In genomic region chr1:87180896-87181295, GRCm38 (mm10) we compare ENCODE assay signal across 18 mouse cellular contexts. TPM values are rescaled to one million over a fixed set of nuclear protein-coding genes. Genes with fewer than 3 reads are reported as not detected.
DNase-seq lines count a peak whose midpoint lies in the region.
"Had no signal": no experiment of that assay in that cellular context is flagged by ENCODE, and none has a peak within 500 bp of the region (broad histone marks: within the 10 kb centered on the region; RNA-seq: fewer than 3 reads in every experiment).

No protein-coding gene starts in this region.

- no peaks in the 10 kb centered on the region for H3K36me3 ChIP-seq in embryonic facial prominence, embryonic 10.5 days (replicated peaks)
- H3K36me3 ChIP-seq: intestine, embryonic 15.5 days; midbrain, embryonic 10.5 days had no signal

- no peak overlapping the region for H3K4me3 ChIP-seq in embryonic facial prominence, embryonic 10.5 days
- H3K4me3 ChIP-seq: intestine, embryonic 15.5 days; left cerebral cortex, adult 2 months; midbrain, embryonic 10.5 days had no signal

- H3K4me1 ChIP-seq in embryonic facial prominence, embryonic 10.5 days, result peaks cover 31% of the 10 kb centered on the region

- DNase-seq in right cerebral cortex, adult 18-20 months, result peak; percentile 37
- no peak for DNase-seq in right cerebral cortex, postnatal 25 days
- DNase-seq in adrenal gland, adult 8-10 months, result peak; percentile 61
- peak; percentile 87 for DNase-seq in fibroblast of lung, adult 2 months (ENCODE audit: low read depth)
- DNase-seq in layer of hippocampus, adult 18-20 months (ENCODE audit: low spot score in 2 of 2), result no peak
- no peak for DNase-seq in frontal cortex, postnatal 14 days (ENCODE audit: low spot score in 2 of 2)
- no peak for DNase-seq in spleen, postnatal 10 days (ENCODE audit: low spot score in 2 of 2)
- DNase-seq in embryonic facial prominence, embryonic 10.5 days (ENCODE audit: low spot score), result no peak
- DNase-seq: cerebellum, adult 11 months; heart, postnatal 36 days; kidney, postnatal 25 days; lung, embryonic 14.5 days; thymus, adult 18-20 months had no signal

- H3K27ac ChIP-seq in embryonic facial prominence, embryonic 10.5 days (replicated peaks), result no peak overlapping the region
- H3K27ac ChIP-seq: intestine, embryonic 15.5 days; left cerebral cortex, adult 2 months; midbrain, embryonic 10.5 days had no signal

- no peaks in the 10 kb centered on the region for H3K9me3 ChIP-seq in embryonic facial prominence, embryonic 10.5 days
- H3K9me3 ChIP-seq: intestine, embryonic 15.5 days; midbrain, embryonic 10.5 days had no signal

- H3K27me3 ChIP-seq in embryonic facial prominence, embryonic 10.5 days (replicated peaks; ENCODE audit: low read depth, poor library complexity, severe bottlenecking), result peaks cover 82% of the 10 kb centered on the region

- 52% methylated on average over 5 of the region's 5 CpGs for WGBS in embryonic facial prominence, embryonic 10.5 days

RNA-seq across cellular contexts. Expression of gene Prss56, which starts 2.2 kb away (rescaled TPM):
- not detected for total RNA-seq in adrenal gland, adult 8-10 months (2022)
- under 1 TPM in 1 of 2 experiments, not detected in 1; 0.15 TPM for total RNA-seq in layer of hippocampus, adult 18-20 months (2021)
- polyA plus RNA-seq in embryonic facial prominence, embryonic 10.5 days (2016; fragmentation: Nextera tagmentation; extraction: Ambion mirVana), result 0.71 and 0.94 TPM in 2 replicates
- total RNA-seq: gastrocnemius, adult 18-20 months; heart, postnatal 36 days had no signal
- polyA plus RNA-seq: intestine, embryonic 15.5 days; lung, embryonic 14.5 days; spleen, adult 2 months had no signal

RNA-seq across cellular contexts. Expression of gene Chrnd, which starts 9.5 kb away (rescaled TPM):
- total RNA-seq in adrenal gland, adult 8-10 months (2022), result not detected
- not detected for total RNA-seq in layer of hippocampus, adult 18-20 months (2021)
- polyA plus RNA-seq in embryonic facial prominence, embryonic 10.5 days (2016; fragmentation: Nextera tagmentation; extraction: Ambion mirVana), result 0.13 and 0.17 TPM in 2 replicates
- total RNA-seq: heart, postnatal 36 days; left cerebral cortex, adult 2 months had no signal
- polyA plus RNA-seq: intestine, embryonic 15.5 days; lung, embryonic 14.5 days; midbrain, embryonic 10.5 days; spleen, adult 2 months had no signal

RNA-seq across cellular contexts. Expression of gene Chrng, which starts 23.6 kb away (rescaled TPM):
- total RNA-seq in adrenal gland, adult 8-10 months (2022), result not detected
- total RNA-seq in layer of hippocampus, adult 18-20 months (2021), result not detected
- 0.35 and 0.39 TPM in 2 replicates for polyA plus RNA-seq in embryonic facial prominence, embryonic 10.5 days (2016; fragmentation: Nextera tagmentation; extraction: Ambion mirVana)
- total RNA-seq: gastrocnemius, adult 18-20 months; heart, postnatal 36 days; left cerebral cortex, adult 2 months had no signal
- polyA plus RNA-seq: lung, embryonic 14.5 days; spleen, adult 2 months had no signal

RNA-seq across cellular contexts. Expression of gene Ecel1, which starts 24.6 kb away (rescaled TPM):
- 10 to 100 TPM in 1 of 4 experiments, 1 to 10 TPM in 1, under 1 TPM in 2; 0.44 to 10.2 (median 4.1) TPM for total RNA-seq in adrenal gland, adult 8-10 months (2022)
- 1 to 10 TPM; 1.9 to 3.2 TPM for total RNA-seq in layer of hippocampus, adult 18-20 months (2021)
- polyA plus RNA-seq in embryonic facial prominence, embryonic 10.5 days (2016; fragmentation: Nextera tagmentation; extraction: Ambion mirVana), result 1.2 and 3.1 TPM in 2 replicates
- total RNA-seq: gastrocnemius, adult 18-20 months; heart, postnatal 36 days had no signal

RNA-seq across cellular contexts. Expression of gene Eif4e2, which starts 32.8 kb away (rescaled TPM):
- 10 to 100 TPM; 69.8 to 78.4 (median 73.4) TPM for total RNA-seq in adrenal gland, adult 8-10 months (2022)
- total RNA-seq in layer of hippocampus, adult 18-20 months (2021), result 10 to 100 TPM; 56.9 to 59.4 TPM
- polyA plus RNA-seq in embryonic facial prominence, embryonic 10.5 days (2016; fragmentation: Nextera tagmentation; extraction: Ambion mirVana), result 175 and 185 TPM in 2 replicates

Comparison
In these comparisons a context has a peak if more than half of its experiments do, and no peak if none do; other contexts are left out.
1. DNase-seq: peak in right cerebral cortex, adult 18-20 months (single experiment), adrenal gland, adult 8-10 months (single experiment) and fibroblast of lung, adult 2 months (single experiment); none in right cerebral cortex, postnatal 25 days (single experiment), layer of hippocampus, adult 18-20 months (0 of 2), frontal cortex, postnatal 14 days (0 of 2), spleen, postnatal 10 days (0 of 2) and embryonic facial prominence, embryonic 10.5 days (single experiment).